Mouse (Mus musculus) bone marrow macrophage, adult 2 months (primary cell): ENCODE data around the gene Lrr1.

ENCODE experiments used
- CTCF ChIP-seq: IDR thresholded peaks from 2 replicates; pipeline ENCODE4 v1.5.1; 2012; ENCODE audit warnings: low read depth, mild to moderate bottlenecking, low read length, moderate library complexity
- POLR2A ChIP-seq: IDR thresholded peaks from 2 replicates; pipeline ENCODE4 v1.6.1; 2012; ENCODE audit warnings: mild to moderate bottlenecking, low read depth, low read length, borderline replicate concordance

DNA sequence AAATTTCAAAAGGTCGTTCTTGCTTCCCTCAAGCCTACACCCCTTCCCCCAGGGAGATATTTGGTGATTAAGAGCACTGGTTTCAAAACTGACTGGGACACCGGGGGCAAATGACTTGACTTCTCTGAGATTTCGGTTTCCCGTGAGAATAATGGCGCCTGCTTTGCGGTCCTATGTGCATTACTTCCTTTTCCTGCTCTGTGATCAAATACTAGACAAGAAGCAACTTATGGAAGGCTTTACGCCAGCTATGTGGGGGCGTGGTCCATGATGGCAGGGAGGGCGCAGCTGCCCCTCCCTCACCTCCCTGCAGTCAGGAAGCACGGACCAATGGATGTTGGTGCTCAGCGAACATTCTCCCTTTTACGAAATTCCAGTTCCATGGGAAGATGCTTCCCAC lies 38.1 kb upstream of the Lrr1 start:
- TF ChIP-seq POLR2A (no peak), CTCF (no peak)
